Mouse (Mus musculus) midbrain, embryonic 13.5 days (tissue): ENCODE data around the gene Gm6899. TPM values are rescaled to one million over a fixed set of nuclear protein-coding genes. Genes with fewer than 3 reads are reported as not detected.

Experiments used
- ATAC-seq: fragments of 200-750 bp; cut with Nextera tagmentation; 2 replicates; pipeline ENCODE4 v1.8.0; 2017; ENCODE audit warnings: mild to moderate bottlenecking, moderate TSS enrichment, moderate library complexity
- H3K27ac ChIP-seq: fragments of 300-500 bp; sonication (generic); 2 replicates; pipeline ENCODE4 v1.5.1; 2015; ENCODE audit warnings: inconsistent platforms, mild to moderate bottlenecking, moderate library complexity
- H3K27me3 ChIP-seq: fragments of 300-500 bp; sonication (generic); 2 replicates; pipeline ENCODE4 v1.6.1; 2015; ENCODE audit warnings: mild to moderate bottlenecking, inconsistent platforms
- H3K36me3 ChIP-seq: fragments of 300-500 bp; sonication (generic); 2 replicates; pipeline ENCODE4 v1.6.1; 2015; ENCODE audit warnings: mild to moderate bottlenecking, inconsistent platforms
- H3K4me1 ChIP-seq: fragments of 300-500 bp; sonication (generic); replicated peaks from 2 replicates; pipeline ENCODE4 v1.6.1; 2015; ENCODE audit warnings: inconsistent platforms
- H3K4me2 ChIP-seq: fragments of 300-500 bp; sonication (generic); replicated peaks from 2 replicates; pipeline ENCODE4 v1.6.1; 2015; ENCODE audit warnings: moderate library complexity, mild to moderate bottlenecking, inconsistent platforms
- H3K4me3 ChIP-seq: fragments of 300-500 bp; sonication (generic); replicated peaks from 2 replicates; pipeline ENCODE4 v1.5.1; 2015; ENCODE audit warnings: mild to moderate bottlenecking, inconsistent platforms
- H3K9ac ChIP-seq: fragments of 300-500 bp; sonication (generic); replicated peaks from 2 replicates; pipeline ENCODE4 v1.6.1; 2015; ENCODE audit warnings: mild to moderate bottlenecking, inconsistent platforms
- H3K9me3 ChIP-seq: fragments of 300-500 bp; sonication (generic); 2 replicates; pipeline ENCODE4 v1.6.1; 2016; ENCODE audit warnings: mild to moderate bottlenecking, inconsistent platforms
- WGBS: fragments of 180-500 bp; shearing (Covaris S2); methylation state at CpG from one replicate; pipeline ENCODE4 v1.1.7; 2015; 5-methylcytosine and 5-hydroxymethylcytosine counted together
- polyA plus RNA-seq: library from polyadenylated mRNA; unstranded; fragments of >200 nt; fragmentation: Nextera tagmentation; extraction: Ambion mirVana; gene quantifications from 2 replicates; pipeline ENCODE4 v1.2.1, GENCODE M21; 2015

Gene Gm6899
- not detected in 2 replicates for polyA plus RNA-seq

DNA sequence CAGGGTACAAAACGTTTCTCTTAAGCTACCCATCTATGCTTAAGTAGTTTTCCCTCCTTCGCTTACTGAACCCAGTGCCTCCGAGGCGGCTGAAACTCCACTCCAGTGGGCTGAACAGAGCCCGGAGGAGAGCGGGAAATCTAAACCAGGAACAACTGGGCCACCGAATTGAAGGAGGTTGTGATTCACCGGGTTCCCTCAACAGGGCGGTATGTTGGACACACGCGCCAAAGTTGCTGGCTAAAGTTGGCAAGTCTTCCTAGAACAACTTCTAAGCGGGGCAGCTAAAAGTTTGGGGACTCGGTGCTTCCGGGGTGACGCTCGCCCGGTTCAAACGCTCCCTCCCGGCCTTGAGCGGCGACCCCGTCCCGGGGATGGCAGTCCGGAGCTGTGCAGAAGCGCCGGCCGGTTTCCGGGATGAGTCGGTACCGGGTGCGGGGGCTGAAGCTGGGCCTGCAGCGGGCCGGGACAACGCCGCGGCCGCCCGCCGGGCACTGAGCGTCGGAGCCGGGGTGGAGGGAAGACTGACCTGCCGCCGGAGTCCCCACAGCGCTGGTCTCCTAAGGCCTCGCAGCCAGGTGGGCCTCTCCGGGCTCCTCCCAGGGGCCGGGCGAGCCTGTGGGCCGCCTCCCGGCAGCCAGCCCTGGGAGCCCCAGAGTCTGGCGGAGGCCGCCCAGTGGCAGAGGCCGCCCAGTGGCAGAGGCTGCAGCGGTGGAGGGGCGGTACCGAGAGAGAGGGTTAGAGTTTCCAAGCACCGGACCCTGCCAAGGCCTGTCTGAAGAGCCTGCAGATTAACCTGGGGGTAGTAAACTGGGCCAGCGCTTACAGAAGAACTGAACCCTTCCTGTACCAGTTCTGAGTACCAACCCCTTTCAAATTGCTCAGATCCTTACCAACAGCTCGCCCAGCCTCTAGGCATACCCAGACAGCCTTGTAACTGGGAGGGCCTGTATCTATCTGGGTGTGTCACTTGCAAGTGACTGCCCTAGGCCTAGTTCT lies at the start of gene Gm6899, which contains the start of gene Vrk2:
TSS of gene Gm6899 (plus strand) at position 181 of the 999 bp plus-strand sequence.
TSS of gene Vrk2 (minus strand) at position 939 of the 999 bp plus-strand sequence.
- Histone ChIP-seq H3K27ac (peak within 1 kb of the TSS; percentile 44; the same call in 1 of the 2 replicates), H3K9ac (peak within 1 kb of the TSS; percentile 76), H3K9me3 (no peaks in the 10 kb centered on the region), H3K27me3 (no peaks in the 10 kb centered on the region), H3K36me3 (no peaks in the 10 kb centered on the region), H3K4me3 (peak within 1 kb of the TSS; percentile 68), H3K4me2 (peak within 1 kb of the TSS; percentile 95), H3K4me1 (peaks cover 13% of the 10 kb centered on the region)
- 1% methylated on average over 53 of the region's 60 CpGs for WGBS
- peak; percentile 99 for ATAC-seq

DNA sequence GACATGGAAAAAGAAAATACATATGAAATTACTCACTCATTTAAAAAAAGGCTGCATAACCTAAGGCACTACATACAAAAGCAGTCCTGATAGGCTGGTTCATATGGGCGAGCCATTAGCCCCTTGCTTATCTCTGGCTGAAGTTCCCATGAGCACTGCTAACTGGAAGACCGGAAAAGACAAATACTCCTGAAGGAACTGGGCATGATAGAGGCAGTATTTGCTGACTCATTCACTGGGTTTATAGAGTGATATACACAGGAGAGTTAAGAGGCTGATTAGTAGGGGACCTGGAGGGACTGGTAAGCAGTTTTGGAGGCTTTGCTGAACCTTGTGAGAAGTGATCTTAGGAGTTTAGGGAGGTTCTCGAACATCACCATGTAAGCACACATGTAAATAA lies 41.5 kb upstream of the Gm6899 start:
- Histone ChIP-seq H3K9me3 (no peaks in the 10 kb centered on the region), H3K27ac (no peak overlapping the region), H3K4me2 (no peak overlapping the region), H3K4me1 (no peaks in the 10 kb centered on the region), H3K4me3 (no peak overlapping the region), H3K36me3 (no peaks in the 10 kb centered on the region), H3K9ac (no peak overlapping the region), H3K27me3 (no peaks in the 10 kb centered on the region)
- no peak for ATAC-seq
- 90% methylated on average over 3 of the region's 3 CpGs for WGBS

DNA sequence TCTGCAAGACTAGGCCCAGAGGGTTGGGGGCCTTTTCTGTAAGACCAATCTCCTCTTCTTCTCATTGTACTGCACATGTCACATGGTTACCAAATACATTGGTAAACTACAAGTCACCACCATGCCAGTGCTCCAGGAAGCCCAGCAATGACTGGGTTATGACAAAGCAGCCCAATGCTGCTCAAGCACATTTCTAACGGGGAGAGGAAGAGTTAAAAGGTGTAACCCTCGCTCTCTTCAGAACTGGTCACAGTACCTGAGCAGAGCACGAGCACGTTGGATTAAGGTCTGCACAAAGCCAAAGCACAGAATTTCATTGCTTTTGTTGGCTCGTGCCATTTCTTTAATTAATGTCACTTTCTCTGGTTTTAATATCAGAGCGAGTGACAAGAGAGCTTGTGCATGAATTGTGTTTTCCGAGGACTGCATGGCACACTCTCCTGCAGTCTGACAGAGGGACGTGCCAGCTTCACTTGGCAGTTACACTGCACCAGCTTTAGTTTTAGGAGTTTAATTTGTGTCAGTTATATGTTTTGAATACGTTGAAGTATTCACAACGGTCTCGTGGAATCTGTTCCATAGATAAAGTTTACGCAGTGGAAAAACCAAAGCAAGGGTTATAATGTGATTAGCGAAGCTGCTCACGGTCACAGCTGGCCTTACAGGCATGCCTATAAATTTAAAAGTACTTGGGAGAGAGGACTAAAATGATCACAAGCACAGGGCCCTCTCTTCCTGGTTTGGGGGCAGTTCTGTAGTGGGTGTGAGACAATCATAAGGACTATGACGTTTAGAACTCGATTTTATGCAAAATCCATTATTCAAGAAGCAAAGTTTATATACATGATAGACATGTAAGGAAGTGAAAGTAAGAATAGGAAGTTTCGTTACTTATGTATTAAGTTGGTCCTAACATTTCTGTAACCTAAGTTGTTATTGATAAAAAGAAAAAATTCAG lies 7.4 kb upstream of the Gm6899 start:
- Histone ChIP-seq H3K4me1 (peaks cover 2% of the 10 kb centered on the region; the same call in 1 of the 2 replicates), H3K36me3 (no peaks in the 10 kb centered on the region), H3K4me2 (no peak overlapping the region), H3K27me3 (no peaks in the 10 kb centered on the region), H3K9ac (no peak overlapping the region), H3K27ac (no peak overlapping the region), H3K4me3 (no peak overlapping the region), H3K9me3 (no peaks in the 10 kb centered on the region)
- WGBS, result 73% methylated on average over 17 of the region's 17 CpGs
- no peak for ATAC-seq

DNA sequence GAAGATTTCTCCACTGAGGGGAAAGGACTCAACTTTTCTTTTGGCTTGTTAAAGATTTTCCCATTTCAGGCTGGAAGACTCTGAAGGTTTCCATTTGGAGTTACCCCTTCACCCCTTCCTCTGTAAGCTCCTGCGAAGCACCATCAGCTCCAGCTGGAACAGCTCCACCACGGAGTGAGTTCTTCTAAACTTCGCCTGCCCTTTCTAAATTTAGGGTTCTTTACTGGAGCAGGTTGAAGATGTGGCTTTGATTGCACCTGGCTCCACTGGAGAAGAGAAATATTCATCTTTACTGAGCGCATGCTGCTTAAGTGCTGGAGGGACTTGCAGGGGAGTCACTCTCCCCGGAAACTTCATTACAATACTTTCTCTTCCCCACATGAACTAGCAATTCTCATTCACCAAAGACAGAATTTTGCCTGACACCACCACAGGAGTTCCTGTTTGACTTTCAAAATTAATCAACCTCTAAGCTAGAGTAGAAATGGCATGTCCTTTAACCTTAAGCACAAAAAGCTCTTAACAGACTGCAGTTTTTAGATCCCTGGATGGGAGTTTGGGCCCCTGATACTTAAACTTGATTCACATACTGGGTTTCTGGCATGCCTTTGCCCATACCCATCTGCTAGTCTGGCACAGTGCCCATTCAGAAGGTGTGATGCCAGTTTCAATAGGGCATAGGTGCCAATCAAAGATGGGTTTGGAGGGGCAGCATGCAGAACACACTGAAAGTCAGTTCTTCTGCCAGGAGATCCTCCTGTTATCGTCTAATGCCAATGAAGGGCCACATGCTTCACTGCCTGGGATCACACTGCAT lies 6.5 kb upstream of the Gm6899 start:
- WGBS, result 78% methylated on average over 6 of the region's 6 CpGs
- Histone ChIP-seq H3K27ac (no peak overlapping the region), H3K27me3 (no peaks in the 10 kb centered on the region), H3K4me2 (no peak overlapping the region), H3K4me3 (no peak overlapping the region), H3K36me3 (no peaks in the 10 kb centered on the region), H3K4me1 (peaks cover 2% of the 10 kb centered on the region; the same call in 1 of the 2 replicates), H3K9ac (no peak overlapping the region), H3K9me3 (no peaks in the 10 kb centered on the region)
- ATAC-seq, result no peak

DNA sequence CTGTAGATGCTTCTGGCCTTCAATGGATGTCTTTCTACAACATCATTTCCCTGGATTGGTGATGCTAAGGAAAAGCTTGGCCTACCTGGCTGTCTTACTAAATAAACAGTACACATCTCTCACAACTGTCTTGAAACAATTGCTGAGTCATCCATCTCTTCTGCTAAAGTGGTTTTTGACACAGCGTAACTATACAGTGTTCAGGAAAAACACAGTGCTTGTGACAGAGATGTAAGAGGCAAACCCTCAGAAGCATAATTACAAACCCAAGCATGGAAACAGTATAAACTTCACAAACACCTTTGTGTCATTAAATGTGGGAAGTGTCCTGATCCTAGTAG lies 5.9 kb upstream of the Gm6899 start:
- Histone ChIP-seq H3K4me1 (peaks cover 2% of the 10 kb centered on the region; the same call in 1 of the 2 replicates), H3K36me3 (no peaks in the 10 kb centered on the region), H3K27ac (no peak overlapping the region), H3K4me2 (no peak overlapping the region), H3K9me3 (no peaks in the 10 kb centered on the region), H3K27me3 (no peaks in the 10 kb centered on the region), H3K4me3 (no peak overlapping the region), H3K9ac (no peak overlapping the region)
- WGBS, result 96% methylated on average over 1 of the region's 1 CpGs
- ATAC-seq, result no peak

DNA sequence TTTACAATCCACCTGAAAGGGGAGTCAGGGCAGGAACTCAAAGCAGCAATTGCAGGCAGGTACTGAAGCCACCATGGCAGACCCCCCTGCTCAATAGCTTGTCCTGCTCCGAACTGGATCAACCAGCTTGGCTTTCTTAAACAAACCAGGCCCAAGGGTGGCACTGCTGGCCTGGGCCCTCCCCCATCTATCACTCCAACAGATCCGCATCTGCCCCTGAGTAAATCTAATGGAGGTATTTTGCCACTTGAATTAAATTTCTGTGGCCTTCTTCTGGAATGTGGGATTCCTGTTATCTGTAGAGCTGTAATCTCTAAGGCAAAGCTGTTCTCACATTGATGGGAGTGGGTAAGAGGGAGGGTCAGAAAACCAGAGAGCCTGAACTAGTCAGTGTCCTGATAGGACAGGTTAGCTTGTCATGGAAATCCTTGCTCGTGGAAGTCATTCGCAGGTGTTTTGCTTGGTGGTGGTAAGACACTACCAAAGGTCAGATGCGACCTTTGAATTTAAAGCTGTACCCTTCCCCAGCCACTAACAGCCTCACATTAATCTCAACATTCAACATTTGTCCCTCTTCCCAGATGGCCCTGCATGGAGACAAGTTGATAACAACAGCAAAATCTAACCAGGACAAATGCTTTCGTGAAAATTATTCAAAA lies 517 bp upstream of the Gm6899 start:
- no peak for ATAC-seq

DNA sequence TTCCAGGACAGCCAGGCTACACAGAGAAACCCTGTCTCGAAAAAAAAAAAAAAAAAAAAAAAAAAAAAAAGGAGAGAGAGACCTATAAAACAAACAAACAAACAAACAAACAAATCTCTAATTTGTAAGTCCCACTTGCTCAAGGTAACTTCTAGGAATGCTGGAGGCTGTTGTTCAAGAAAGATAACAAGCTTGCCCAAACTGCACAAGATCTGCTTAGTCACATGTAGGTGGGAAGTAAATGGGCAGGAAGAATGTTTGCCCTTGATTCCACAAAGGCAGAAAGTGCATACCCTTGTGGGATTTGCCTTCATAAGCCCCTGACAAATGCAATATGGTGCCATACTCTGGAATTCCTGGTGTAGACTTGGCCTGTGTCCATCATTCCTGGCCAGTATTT lies 1.4 kb downstream of the Gm6899 start:
- ATAC-seq, result no peak

More for the DNA sequence above, 517 bp upstream of the Gm6899 start:
- peaks cover 13% of the 10 kb centered on the region for H3K4me1 ChIP-seq
- 20% methylated on average over 6 of the region's 6 CpGs for WGBS
- no peaks in the 10 kb centered on the region for H3K27me3 ChIP-seq
- no peak overlapping the region for H3K27ac ChIP-seq
- H3K4me2 ChIP-seq, result peak overlapping the region; percentile 95
- H3K9me3 ChIP-seq, result no peaks in the 10 kb centered on the region
- H3K9ac ChIP-seq, result no peak overlapping the region
- peak overlapping the region; percentile 68 for H3K4me3 ChIP-seq
- H3K36me3 ChIP-seq, result no peaks in the 10 kb centered on the region

DNA sequence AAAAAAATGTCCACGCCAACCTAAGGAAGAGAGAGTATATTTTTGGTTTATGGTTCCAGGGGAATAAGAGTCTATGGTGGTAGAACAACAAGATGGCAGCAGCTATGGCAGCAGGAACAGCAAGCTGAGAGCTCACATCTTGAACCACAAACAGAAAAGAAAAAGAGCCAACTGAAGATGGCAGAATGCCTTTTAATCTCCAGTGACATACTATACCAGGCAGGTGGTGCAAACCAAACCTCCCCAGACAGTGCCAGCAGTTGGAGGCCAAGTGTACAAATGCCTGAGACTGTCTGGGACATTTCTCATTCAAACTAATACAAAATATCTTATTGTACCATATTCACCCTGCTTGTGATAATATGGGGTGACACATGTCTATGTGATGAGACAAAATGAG lies 3.1 kb downstream of the Gm6899 start:
- Histone ChIP-seq H3K27me3 (no peaks in the 10 kb centered on the region), H3K9ac (no peak overlapping the region), H3K27ac (no peak overlapping the region), H3K4me3 (no peak overlapping the region), H3K4me2 (no peak overlapping the region), H3K4me1 (peaks cover 13% of the 10 kb centered on the region), H3K9me3 (no peaks in the 10 kb centered on the region), H3K36me3 (no peaks in the 10 kb centered on the region)
- ATAC-seq, result no peak
- 93% methylated on average over 1 of the region's 1 CpGs for WGBS

More for the DNA sequence above, 1.4 kb downstream of the Gm6899 start:
- Histone ChIP-seq H3K27me3 (no peaks in the 10 kb centered on the region), H3K27ac (no peak overlapping the region), H3K4me3 (no peak overlapping the region), H3K36me3 (no peaks in the 10 kb centered on the region), H3K4me1 (peaks cover 13% of the 10 kb centered on the region), H3K4me2 (no peak overlapping the region), H3K9me3 (no peaks in the 10 kb centered on the region), H3K9ac (no peak overlapping the region)
- WGBS, result 75% methylated on average over 1 of the region's 1 CpGs

DNA sequence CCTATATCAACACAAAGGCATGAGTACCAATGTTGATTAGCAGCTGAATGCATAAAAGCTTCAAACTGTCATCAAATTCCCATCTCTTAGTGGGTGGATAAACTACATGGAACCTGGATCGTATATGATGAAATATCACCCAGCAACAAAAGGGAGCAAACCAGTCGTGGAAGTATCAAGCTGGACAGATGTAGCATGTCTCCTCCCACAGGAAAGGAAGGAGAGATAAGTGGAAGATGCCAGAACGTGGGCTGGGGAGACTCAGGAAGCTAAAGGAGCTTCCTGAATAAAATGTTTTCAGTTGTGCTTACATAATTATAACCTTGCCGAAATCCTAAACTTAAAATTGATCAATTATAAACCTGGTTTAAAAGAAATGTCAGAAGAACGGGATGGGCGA lies 4.1 kb downstream of the Gm6899 start:
- no peak overlapping the region for H3K4me2 ChIP-seq
- H3K9me3 ChIP-seq, result no peaks in the 10 kb centered on the region
- no peak overlapping the region for H3K9ac ChIP-seq
- ATAC-seq, result no peak
- no peaks in the 10 kb centered on the region for H3K36me3 ChIP-seq
- WGBS, result 87% methylated on average over 6 of the region's 6 CpGs
- no peak overlapping the region for H3K4me3 ChIP-seq
- no peak overlapping the region for H3K27ac ChIP-seq
- H3K4me1 ChIP-seq, result peaks cover 13% of the 10 kb centered on the region
- no peaks in the 10 kb centered on the region for H3K27me3 ChIP-seq

DNA sequence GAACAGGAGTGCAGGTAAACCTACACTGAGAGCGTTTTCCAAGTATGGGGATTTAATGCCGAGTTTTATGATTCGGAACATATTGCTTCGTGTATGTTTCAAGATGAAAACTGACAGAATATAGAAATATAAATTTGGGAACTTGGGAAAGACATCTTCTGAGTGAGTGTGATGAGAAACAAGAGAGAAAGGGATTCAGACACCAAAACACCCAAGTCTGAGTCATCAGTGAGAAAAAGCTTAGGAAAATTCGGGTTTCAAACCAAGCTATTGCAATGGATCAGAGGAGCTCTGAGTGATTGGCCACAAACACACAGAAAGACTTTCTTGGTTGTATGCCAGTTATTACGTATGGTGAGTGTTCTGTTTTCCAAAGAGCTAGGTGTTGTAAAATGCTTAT lies 4.7 kb downstream of the Gm6899 start:
- no peak overlapping the region for H3K9ac ChIP-seq
- no peak for ATAC-seq
- H3K27me3 ChIP-seq, result no peaks in the 10 kb centered on the region
- 91% methylated on average over 6 of the region's 6 CpGs for WGBS
- no peak overlapping the region for H3K4me3 ChIP-seq
- H3K4me2 ChIP-seq, result no peak overlapping the region
- no peaks in the 10 kb centered on the region for H3K9me3 ChIP-seq
- peaks cover 8% of the 10 kb centered on the region for H3K4me1 ChIP-seq
- no peaks in the 10 kb centered on the region for H3K36me3 ChIP-seq
- H3K27ac ChIP-seq, result no peak overlapping the region

DNA sequence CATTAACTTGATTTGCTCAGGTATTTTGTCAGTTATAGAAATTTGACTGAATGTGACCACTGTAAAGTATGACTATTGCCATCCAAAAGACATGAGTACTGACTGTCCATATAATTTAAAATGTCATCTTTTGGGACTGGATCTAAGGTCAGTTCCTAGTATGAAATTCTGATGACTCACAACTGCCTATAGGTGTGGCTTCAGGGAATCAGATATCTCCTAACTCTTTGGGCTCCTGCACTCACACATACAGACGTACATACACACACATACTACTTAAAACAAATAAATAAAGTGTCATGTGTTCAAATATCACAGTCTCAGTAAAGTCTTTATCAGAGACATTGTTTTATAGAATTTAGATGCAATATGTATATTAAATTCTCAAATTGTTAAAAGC lies 5.8 kb downstream of the Gm6899 start:
- Histone ChIP-seq H3K27ac (no peak overlapping the region), H3K36me3 (no peaks in the 10 kb centered on the region), H3K27me3 (no peaks in the 10 kb centered on the region), H3K4me2 (no peak overlapping the region), H3K4me3 (no peak overlapping the region), H3K4me1 (no peaks in the 10 kb centered on the region), H3K9ac (no peak overlapping the region), H3K9me3 (no peaks in the 10 kb centered on the region)
- 82% methylated on average over 1 of the region's 1 CpGs for WGBS
- ATAC-seq, result no peak
